Mouse (Mus musculus) embryonic stem cell, embryonic (primary cell): Measurements from ENCODE around the gene Il31ra.
"Not testable (repeated sequence)": the region's sequence is repeated elsewhere in the genome, so short reads cannot be mapped to it uniquely, and the experiment has no call there.

Experiments
- CTCF ChIA-PET, 4 experiments: fragments of 300-600 bp in 2 of 4; fragments of 350-600 bp in 2 of 4; sonication (Branson Sonifier 250); formaldehyde crosslinking; loops; one replicate each; lab custom pipeline; 2022; ENCODE audit warnings: inconsistent platforms in 2 of 4; lab: Charles Lee
- POLR2A ChIA-PET, 4 experiments: fragments of 300-600 bp in 2 of 4; fragments of 350-600 bp in 2 of 4; sonication (Branson Sonifier 250); formaldehyde crosslinking; loops; one replicate each; lab custom pipeline; 2022; ENCODE audit warnings: antibody characterized with exemption in 4 of 4, inconsistent platforms in 1 of 4; lab: Charles Lee

The Il31ra gene

DNA sequence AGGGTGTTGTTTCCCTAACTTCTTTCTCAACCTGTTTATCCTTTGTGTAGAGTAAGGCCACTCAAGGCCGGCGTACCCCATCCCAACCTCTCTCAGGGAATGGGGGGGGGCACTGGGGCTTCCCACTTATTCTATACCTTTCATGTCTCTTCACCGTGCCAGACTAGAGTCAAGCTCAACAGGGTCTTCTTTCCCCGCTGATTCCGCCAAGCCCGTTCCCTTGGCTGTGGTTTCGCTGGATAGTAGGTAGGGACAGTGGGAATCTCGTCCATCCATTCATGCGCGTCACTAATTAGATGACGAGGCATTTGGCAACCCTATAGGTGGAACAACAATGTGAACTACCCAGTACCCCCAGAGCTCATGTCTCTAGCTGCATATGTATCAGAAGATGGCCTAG, 16.1 kb downstream of the Il31ra start:
- POLR2A ChIA-PET, CTCF ChIA-PET: not testable (repeated sequence)

GRCm38 (mm10) chr13:112573800-112574199, 20.4 kb downstream of the Il31ra start:
- ChIA-PET POLR2A (interaction anchor here in 1 of 4 experiments (1.0 kb wide), 1 partner anchor 421 kb away, joined by 3 read pairs; no protein-coding TSS in a partner anchor), CTCF (interaction anchor here in 2 of 4 experiments (0.5 to 0.9 kb wide), 2 partner anchors 44 to 587 kb away, joined by 3 to 6 read pairs; no protein-coding TSS in a partner anchor)

DNA sequence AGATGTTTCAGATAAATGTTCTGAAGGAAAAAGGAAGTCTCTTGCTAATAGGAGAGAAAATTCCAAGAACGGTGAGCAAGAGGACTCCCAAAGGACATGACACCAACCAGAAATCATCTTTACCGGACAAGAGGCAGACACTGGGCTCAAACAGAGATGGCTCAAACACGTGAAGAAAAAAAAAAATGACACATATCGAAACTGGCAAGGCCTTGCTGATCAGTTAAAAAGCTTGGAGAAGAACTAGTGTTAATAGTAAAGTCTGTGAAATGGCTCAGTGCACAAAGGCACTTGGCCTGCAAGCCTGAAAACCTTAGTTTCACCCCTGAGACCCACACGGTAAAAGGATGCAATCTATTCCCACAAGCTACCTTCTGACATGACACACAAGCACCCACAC, 23.4 kb downstream of the Il31ra start:
- ChIA-PET POLR2A (interaction anchor here in 1 of 4 experiments (1.3 kb wide), 1 partner anchor 9 kb away, joined by 3 read pairs; no protein-coding TSS in a partner anchor), CTCF (no interaction called here)

GRCm38 (mm10) chr13:112569606-112570005, 24.6 kb downstream of the Il31ra start:
- CTCF ChIA-PET, result no interaction called here
- POLR2A ChIA-PET, result interaction anchor here in 1 of 4 experiments (0.7 kb wide), 1 partner anchor 14 kb away, joined by 3 read pairs; no protein-coding TSS in a partner anchor

- POLR2A ChIA-PET, result interaction anchor here in 1 of 4 experiments (1.4 kb wide), 1 partner anchor 16 kb away, joined by 3 read pairs; no protein-coding TSS in a partner anchor
- CTCF ChIA-PET, result interaction anchor here in 1 of 4 experiments (0.5 kb wide), 1 partner anchor 40 kb away, joined by 3 read pairs; no protein-coding TSS in a partner anchor
These were observed 33.5 kb downstream of the Il31ra start for GRCm38 (mm10) chr13:112560554-112561138.

- ChIA-PET CTCF (no interaction called here), POLR2A (no interaction called here)
These were observed 37.7 kb downstream of the Il31ra start for GRCm38 (mm10) chr13:112556501-112556900.

DNA sequence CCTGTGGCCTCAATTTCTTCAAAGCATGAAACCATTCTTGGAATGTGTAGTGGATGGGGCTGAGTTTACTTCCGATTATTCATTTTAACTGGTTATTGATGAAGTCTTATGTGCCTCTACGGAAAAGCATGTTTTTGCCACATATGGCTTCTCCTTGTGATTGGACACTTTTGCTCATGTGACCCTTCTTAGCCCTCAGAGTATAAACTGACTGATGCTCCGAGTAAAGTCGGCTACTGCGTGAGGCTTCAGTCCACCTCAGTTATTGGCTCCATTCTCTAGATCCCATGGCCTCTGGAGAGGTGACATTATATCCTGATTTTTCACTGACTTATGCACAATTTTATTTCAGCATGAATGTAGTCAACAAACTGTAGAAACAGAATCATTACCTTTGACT, 40.9 kb downstream of the Il31ra start:
- CTCF ChIA-PET, result no interaction called here
- POLR2A ChIA-PET, result no interaction called here

DNA sequence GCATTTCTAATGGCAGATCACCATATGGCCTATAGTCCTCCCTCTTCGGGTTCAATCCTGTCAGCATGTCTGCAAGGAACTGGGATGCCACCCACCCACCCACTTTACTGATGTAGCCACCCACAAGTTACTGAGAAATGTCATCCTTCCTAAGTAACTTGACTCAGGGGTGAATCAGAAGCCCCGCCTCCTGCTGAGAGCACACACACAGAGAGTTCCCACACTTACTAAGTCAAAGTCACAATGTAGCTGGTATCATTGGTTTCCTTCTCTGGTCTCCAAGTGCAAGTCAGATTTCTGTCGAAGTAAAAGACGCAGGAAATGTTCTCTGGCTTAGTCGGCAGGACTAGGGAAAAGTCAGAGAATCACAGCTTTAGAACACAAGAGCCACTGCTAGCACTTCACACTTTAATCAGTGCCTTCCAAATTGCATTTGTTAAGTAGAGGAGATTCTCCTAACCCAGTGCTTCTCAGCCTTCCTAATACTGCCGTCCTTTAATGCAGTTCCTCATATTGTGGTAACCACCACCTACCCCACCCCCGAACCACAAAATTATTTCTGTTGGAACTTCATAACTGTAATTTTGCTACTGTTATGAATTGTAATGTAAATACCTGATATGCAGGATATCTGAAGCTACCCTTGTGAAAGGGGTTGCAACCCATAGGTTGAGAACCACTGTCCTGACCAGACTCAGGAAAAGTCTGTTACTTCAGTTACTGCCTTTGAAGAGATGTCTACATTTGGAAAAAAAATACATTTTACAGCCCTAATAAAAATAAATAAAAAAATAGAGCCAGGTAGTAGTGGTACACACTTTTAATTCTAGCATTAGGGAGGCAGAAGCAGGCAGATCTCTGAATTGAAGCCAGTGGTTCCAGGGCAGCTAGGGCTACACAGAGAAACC, 42.3 kb downstream of the Il31ra start:
- ChIA-PET CTCF (interaction anchor here in 1 of 4 experiments (0.6 kb wide), 1 partner anchor 993 kb away, joined by 9 read pairs; no protein-coding TSS in a partner anchor), POLR2A (no interaction called here)

DNA sequence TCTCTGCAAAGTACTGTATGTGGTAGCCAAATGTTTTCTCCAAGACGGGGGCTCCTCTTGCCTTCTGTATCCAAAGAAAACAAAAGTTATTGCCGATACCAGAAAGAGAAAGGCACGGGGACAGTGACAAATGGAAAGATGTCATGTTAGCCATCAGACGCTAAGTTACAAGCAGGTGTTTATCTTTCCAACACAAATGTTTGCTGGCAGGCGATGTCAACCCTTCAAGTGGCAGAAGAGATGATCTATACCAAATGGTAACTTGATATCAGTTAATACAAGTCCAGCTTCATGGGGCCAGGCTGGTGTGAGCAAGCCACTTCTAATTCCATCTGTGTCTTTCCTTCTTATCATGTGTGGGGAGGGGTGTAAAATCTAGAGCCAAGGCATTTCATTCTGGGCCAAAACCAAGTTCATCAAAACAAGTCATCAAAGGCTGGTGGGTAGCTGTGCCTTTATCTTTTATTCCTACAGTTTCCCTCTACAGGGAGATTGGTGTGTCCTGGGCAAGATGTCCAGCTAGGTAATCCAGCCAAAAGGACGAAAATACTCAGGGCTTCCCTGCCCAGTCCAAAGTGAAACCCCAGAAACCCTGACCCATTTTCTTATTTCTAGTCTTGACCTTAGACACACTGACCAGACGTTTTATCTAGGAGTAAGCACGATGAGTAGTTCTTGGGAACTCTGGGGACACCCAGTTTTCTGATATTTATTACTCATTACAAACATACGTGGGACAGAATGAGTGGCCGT, 52.8 kb downstream of the Il31ra start:
- CTCF ChIA-PET, result interaction anchor here in 1 of 4 experiments (0.6 kb wide), 1 partner anchor 41 kb away, joined by 3 read pairs; no protein-coding TSS in a partner anchor
- POLR2A ChIA-PET, result no interaction called here

GRCm38 (mm10) chr13:112540616-112541015, 53.5 kb downstream of the Il31ra start:
- POLR2A ChIA-PET, result interaction anchor here in 1 of 4 experiments (0.7 kb wide), 1 partner anchor 164 kb away, joined by 3 read pairs; no protein-coding TSS in a partner anchor
- CTCF ChIA-PET, result no interaction called here

- ChIA-PET POLR2A (no interaction called here), CTCF (interaction anchor here in 1 of 4 experiments (1.1 kb wide), 1 partner anchor 8 kb away, joined by 3 read pairs; no protein-coding TSS in a partner anchor)
These were observed 57.1 kb downstream of the Il31ra start for GRCm38 (mm10) chr13:112537065-112537464.

DNA sequence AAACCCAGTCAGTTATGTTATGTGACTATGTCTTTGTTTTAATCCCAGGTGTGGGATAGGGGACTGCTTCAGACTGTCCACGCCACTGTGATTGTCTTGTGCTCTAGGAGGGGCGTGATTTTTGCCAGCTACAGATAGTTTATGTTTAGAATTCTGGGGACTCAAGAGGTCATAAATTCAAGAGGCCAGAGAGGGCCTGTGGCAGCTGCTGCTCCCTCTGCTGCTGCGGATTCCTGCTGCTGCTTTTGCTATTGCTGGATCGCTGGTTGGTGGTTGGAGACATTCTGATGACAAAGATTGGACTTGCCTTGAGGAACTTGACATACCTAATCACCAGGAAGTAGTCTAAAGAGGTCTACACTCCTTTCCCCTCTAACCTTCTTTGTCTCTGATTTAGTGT, 57.5 kb downstream of the Il31ra start:
- CTCF ChIA-PET, result interaction anchor here in 1 of 4 experiments (1.1 kb wide), 1 partner anchor 8 kb away, joined by 3 read pairs; no protein-coding TSS in a partner anchor
- POLR2A ChIA-PET, result no interaction called here

DNA sequence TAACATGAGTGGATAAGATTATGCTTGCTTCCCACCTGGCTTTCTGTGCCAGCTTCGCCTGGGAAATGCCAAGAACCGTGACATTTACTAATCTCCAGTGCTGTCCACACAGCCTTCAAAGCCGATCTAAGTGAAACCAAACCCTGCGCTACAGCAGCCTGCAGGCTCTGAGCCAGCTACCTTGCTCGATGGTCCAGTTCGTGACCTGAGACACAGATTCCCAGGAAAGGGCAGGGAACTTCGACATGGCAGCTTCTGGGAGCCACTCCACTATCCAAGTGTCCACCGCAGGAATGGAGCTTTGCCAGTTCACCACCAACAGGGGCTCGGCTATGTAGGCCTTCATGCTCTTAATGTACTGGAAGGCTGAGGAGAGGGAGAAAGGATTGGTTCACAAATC, 60.6 kb downstream of the Il31ra start:
- POLR2A ChIA-PET, result no interaction called here
- CTCF ChIA-PET, result interaction anchor here in 2 of 4 experiments (0.6 to 1.6 kb wide), 2 partner anchors 225 to 235 kb away, joined by 4 to 21 read pairs; no protein-coding TSS in a partner anchor

GRCm38 (mm10) chr13:112532235-112532634, 61.9 kb downstream of the Il31ra start:
- CTCF ChIA-PET, result interaction anchor here (0.6 to 1.6 kb wide), 6 partner anchors 12 to 467 kb away, joined by 3 to 6 read pairs (median 4); no protein-coding TSS in a partner anchor
- POLR2A ChIA-PET, result interaction anchor here in 2 of 4 experiments (0.6 to 1.3 kb wide), 5 partner anchors 13 to 223 kb away, joined by 3 to 12 read pairs (median 3); no protein-coding TSS in a partner anchor

GRCm38 (mm10) chr13:112529893-112530292, 64.3 kb downstream of the Il31ra start:
- POLR2A ChIA-PET, result interaction anchor here in 1 of 4 experiments (1.4 kb wide), 1 partner anchor 11 kb away, joined by 3 read pairs; no protein-coding TSS in a partner anchor
- CTCF ChIA-PET, result interaction anchor here (0.5 to 2.6 kb wide), 25 partner anchors 9 to 593 kb away, joined by 3 to 10 read pairs (median 3); no protein-coding TSS in a partner anchor

DNA sequence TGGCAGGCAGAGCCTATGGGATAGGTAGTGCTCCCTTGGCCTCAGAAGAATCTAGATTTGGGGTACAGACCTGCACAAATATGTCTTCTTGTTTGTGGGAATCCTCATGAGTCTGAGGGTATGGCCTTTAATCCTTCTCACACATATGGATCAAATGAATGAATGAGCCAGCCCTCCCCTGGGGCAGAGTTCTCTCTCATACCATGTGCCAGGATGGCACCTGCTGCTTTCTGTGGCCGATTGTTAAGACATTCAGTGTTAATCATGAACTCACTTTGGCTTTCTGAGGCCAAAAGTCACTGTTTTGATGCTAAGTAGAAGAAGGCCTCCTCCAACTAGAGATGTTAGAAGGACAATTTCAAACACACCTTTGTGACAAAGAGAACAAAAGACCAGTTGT, 67.0 kb downstream of the Il31ra start:
- ChIA-PET POLR2A (no interaction called here), CTCF (interaction anchor here in 2 of 4 experiments (1.0 to 1.3 kb wide), 2 partner anchors 17 to 18 kb away, joined by 3 read pairs; no protein-coding TSS in a partner anchor)

DNA sequence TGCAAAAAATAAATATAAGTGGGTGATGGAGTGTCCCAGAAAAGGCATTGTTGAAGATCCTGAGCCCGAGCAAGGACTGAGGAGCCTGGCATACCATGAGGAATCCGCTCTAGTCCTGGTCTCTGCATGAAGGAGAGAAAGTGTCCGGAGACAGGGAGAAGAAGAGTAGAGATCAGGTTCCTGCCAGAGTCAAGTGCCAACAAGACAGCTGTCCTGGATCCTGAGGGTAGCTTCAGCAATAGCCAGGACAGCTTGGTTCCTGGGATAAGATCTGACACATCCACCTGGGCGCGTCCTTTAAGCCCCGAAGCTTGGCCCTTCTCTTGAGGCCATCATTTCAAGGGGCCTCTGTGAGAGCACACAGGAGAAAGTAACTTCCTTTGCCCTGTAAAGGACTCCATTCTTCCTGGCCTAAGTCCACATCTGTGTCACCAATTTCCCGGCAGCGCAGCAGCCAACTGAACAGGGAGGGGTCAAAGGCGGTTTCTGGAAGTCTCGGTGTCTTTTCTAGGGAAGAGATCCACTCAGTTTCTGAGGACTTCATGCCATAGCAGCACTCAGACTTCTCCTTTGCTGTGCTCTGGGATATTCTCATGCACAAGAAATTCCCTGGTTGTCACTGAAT, 70.7 kb downstream of the Il31ra start:
- ChIA-PET CTCF (interaction anchor here in 1 of 4 experiments (1.6 kb wide), 1 partner anchor 14 kb away, joined by 8 read pairs; no protein-coding TSS in a partner anchor), POLR2A (interaction anchor here in 2 of 4 experiments (0.7 to 0.9 kb wide), 2 partner anchors 66 to 232 kb away, joined by 3 to 4 read pairs; no protein-coding TSS in a partner anchor)
